Mouse (Mus musculus) embryonic facial prominence, embryonic 14.5 days (tissue): ENCODE results near the gene Gm2174. TPM values are rescaled to one million over a fixed set of nuclear protein-coding genes. Genes with fewer than 3 reads are reported as not detected.

ENCODE experiments used
- ATAC-seq: fragments of 200-750 bp; cut with Nextera tagmentation; 2 replicates; pipeline ENCODE4 v1.8.0; 2017; ENCODE audit warnings: low read depth, moderate number of reproducible peaks, moderate TSS enrichment
- DNase-seq: peaks from one replicate; pipeline ENCODE4 v3.0.0-alpha.2; 2015; ENCODE audit warnings: low spot score
- H3K27ac ChIP-seq: fragments of 300-500 bp; sonication (generic); replicated peaks from 2 replicates; pipeline ENCODE4 v1.5.1; 2014; ENCODE audit warnings: low read depth, mild to moderate bottlenecking, low read length, moderate library complexity
- H3K27me3 ChIP-seq: fragments of 300-500 bp; sonication (generic); replicated peaks from 2 replicates; pipeline ENCODE4 v1.6.1; 2014; ENCODE audit warnings: low read length; ENCODE audit not compliant: control insufficient read depth, insufficient read depth
- H3K36me3 ChIP-seq: fragments of 300-500 bp; sonication (generic); 2 replicates; pipeline ENCODE4 v1.6.1; 2014; ENCODE audit warnings: low read length, mixed read lengths; ENCODE audit not compliant: control insufficient read depth, insufficient read depth
- H3K4me1 ChIP-seq: fragments of 300-500 bp; sonication (generic); 2 replicates; pipeline ENCODE4 v1.6.1; 2014; ENCODE audit warnings: antibody characterized with exemption, low read length; ENCODE audit not compliant: control insufficient read depth, insufficient read depth
- H3K4me2 ChIP-seq: fragments of 300-500 bp; sonication (generic); 2 replicates; pipeline ENCODE4 v1.6.1; 2014; ENCODE audit warnings: low read depth, mild to moderate bottlenecking, low read length, moderate library complexity, mixed read lengths
- H3K4me3 ChIP-seq: fragments of 300-500 bp; sonication (generic); 2 replicates; pipeline ENCODE4 v1.5.1; 2014; ENCODE audit warnings: low read depth, mild to moderate bottlenecking, low read length
- H3K9ac ChIP-seq: fragments of 300-500 bp; sonication (generic); 2 replicates; pipeline ENCODE4 v1.6.1; 2014; ENCODE audit warnings: low read depth, mild to moderate bottlenecking, low read length, moderate library complexity, mixed read lengths
- H3K9me3 ChIP-seq: fragments of 300-500 bp; sonication (generic); 2 replicates; pipeline ENCODE4 v1.6.1; 2016; ENCODE audit warnings: low read length; ENCODE audit not compliant: control insufficient read depth
- WGBS: fragments of 180-500 bp; shearing (Covaris S2); extraction: QIAGEN DNeasy Blood & Tissue Kit; methylation state at CpG from one replicate; pipeline ENCODE4 v1.1.7; 2014; 5-methylcytosine and 5-hydroxymethylcytosine counted together
- polyA plus RNA-seq: library from polyadenylated mRNA; unstranded; fragments of >200 nt; fragmentation: Nextera tagmentation; extraction: Ambion mirVana; gene quantifications from 2 replicates; pipeline ENCODE4 v1.2.1, GENCODE M21; 2014

The Gm2174 gene
- polyA plus RNA-seq = 3.5 and 4.3 TPM in 2 replicates

- H3K27ac ChIP-seq = no peak within 1 kb of the TSS
- no peaks in the 10 kb centered on the region for H3K27me3 ChIP-seq
- H3K36me3 ChIP-seq = no peaks in the 10 kb centered on the region
- H3K9me3 ChIP-seq = no peaks in the 10 kb centered on the region
- H3K4me2 ChIP-seq = no peak within 1 kb of the TSS
- ATAC-seq (no peak), DNase-seq (no peak)
- no peak within 1 kb of the TSS for H3K4me3 ChIP-seq
- no peak within 1 kb of the TSS for H3K9ac ChIP-seq
- no peaks in the 10 kb centered on the region for H3K4me1 ChIP-seq
- WGBS = 67% methylated on average over 4 of the region's 4 CpGs
These were observed at the start of gene Gm2174 for GRCm38 (mm10) chrX:56447524-56448015. Gene Gm2174 (plus strand): TSS chrX:56447965.

DNA sequence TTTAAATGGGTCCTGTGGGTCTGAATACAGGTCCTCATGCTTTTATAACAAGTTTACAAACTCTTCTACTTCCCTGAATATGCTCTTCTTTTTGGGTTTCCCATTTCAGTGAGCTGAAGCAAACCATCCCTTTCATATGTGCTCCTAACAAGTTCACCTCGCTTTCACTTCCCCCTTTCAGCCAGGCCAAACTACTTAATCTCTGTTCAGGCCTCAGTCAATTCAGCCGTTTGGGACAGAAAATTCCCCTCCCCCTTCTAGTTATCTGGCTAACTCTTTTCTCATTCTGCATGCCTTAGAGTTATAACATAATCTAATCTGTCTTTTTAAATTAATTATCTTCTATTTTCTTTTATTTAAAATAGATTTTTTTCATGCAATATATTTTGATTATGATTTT is 43.1 kb upstream of the Gm2174 start:
- no peak overlapping the region for H3K4me2 ChIP-seq
- H3K27me3 ChIP-seq = no peaks in the 10 kb centered on the region
- no peaks in the 10 kb centered on the region for H3K9me3 ChIP-seq
- H3K36me3 ChIP-seq = no peaks in the 10 kb centered on the region
- DNase-seq = no peak
- 30% methylated on average over 2 of the region's 2 CpGs for WGBS
- no peak overlapping the region for H3K27ac ChIP-seq
- no peak overlapping the region for H3K4me3 ChIP-seq
- ATAC-seq = no peak
- H3K9ac ChIP-seq = no peak overlapping the region
- no peaks in the 10 kb centered on the region for H3K4me1 ChIP-seq

- no peaks in the 10 kb centered on the region for H3K4me1 ChIP-seq
- ATAC-seq (no peak), DNase-seq (no peak)
- H3K4me3 ChIP-seq = no peak overlapping the region
- 59% methylated on average over 1 of the region's 1 CpGs for WGBS
- H3K27me3 ChIP-seq = no peaks in the 10 kb centered on the region
- no peaks in the 10 kb centered on the region for H3K36me3 ChIP-seq
- no peak overlapping the region for H3K4me2 ChIP-seq
- no peaks in the 10 kb centered on the region for H3K9me3 ChIP-seq
- H3K27ac ChIP-seq = no peak overlapping the region
- no peak overlapping the region for H3K9ac ChIP-seq
These were observed 42.3 kb upstream of the Gm2174 start for GRCm38 (mm10) chrX:56405482-56405881.

DNA sequence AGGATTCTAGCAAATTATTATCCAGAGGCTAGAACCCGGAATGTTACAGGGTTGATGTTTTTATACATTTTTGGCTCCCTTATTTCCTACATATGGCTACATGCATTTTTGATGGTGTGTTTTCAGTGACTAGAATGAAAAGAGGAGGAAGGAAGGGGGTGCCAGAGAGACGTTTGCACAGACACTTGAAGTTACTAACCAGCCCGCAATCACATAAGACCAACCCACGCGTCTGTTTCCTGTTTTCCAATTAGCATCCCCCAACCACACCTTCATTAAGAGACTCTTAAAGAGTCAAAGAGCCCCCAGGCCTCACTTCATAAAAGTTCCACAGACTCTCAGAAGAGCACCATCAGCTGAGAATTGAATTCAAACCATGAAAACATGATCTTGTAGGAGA is 41.6 kb upstream of the Gm2174 start:
- WGBS = 63% methylated on average over 5 of the region's 5 CpGs
- ATAC-seq (no peak), DNase-seq (no peak)
- no peaks in the 10 kb centered on the region for H3K9me3 ChIP-seq
- no peak overlapping the region for H3K27ac ChIP-seq
- H3K4me1 ChIP-seq = no peaks in the 10 kb centered on the region
- no peak overlapping the region for H3K4me3 ChIP-seq
- H3K27me3 ChIP-seq = no peaks in the 10 kb centered on the region
- no peaks in the 10 kb centered on the region for H3K36me3 ChIP-seq
- H3K4me2 ChIP-seq = no peak overlapping the region
- H3K9ac ChIP-seq = no peak overlapping the region

GRCm38 (mm10) chrX:56416277-56416676 is 31.5 kb upstream of the Gm2174 start:
- no peaks in the 10 kb centered on the region for H3K9me3 ChIP-seq
- no peak overlapping the region for H3K9ac ChIP-seq
- H3K4me1 ChIP-seq = no peaks in the 10 kb centered on the region
- no peak overlapping the region for H3K4me2 ChIP-seq
- ATAC-seq (no peak), DNase-seq (no peak)
- H3K27ac ChIP-seq = no peak overlapping the region
- no peak overlapping the region for H3K4me3 ChIP-seq
- H3K27me3 ChIP-seq = no peaks in the 10 kb centered on the region
- no peaks in the 10 kb centered on the region for H3K36me3 ChIP-seq
- WGBS = 66% methylated on average over 3 of the region's 3 CpGs

DNA sequence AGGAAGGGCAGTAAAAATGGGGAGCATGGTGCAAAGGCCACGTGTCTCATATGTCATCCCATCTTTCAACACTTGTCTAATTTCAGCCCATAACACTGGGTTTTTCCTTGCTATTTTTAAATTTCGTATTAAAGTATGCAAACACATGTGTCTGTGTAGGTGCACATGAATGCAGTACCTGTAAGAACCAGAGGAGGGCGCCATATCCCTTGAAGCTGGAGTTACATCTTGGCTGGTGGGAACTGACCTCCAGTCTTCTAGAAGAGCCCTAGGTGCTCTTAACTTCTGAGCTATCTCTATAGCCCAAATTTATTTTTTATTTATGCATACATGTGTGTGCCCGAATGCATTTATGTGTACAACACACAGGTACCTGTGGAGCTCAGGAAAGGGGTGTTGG is 30.2 kb upstream of the Gm2174 start:
- Histone ChIP-seq H3K4me1 (no peaks in the 10 kb centered on the region), H3K36me3 (no peaks in the 10 kb centered on the region), H3K4me3 (no peak overlapping the region), H3K9ac (no peak overlapping the region), H3K27me3 (no peaks in the 10 kb centered on the region), H3K27ac (no peak overlapping the region), H3K9me3 (no peaks in the 10 kb centered on the region), H3K4me2 (no peak overlapping the region)
- ATAC-seq = no peak
- DNase-seq = no peak
- WGBS = 71% methylated on average over 4 of the region's 4 CpGs

- Histone ChIP-seq H3K36me3 (no peaks in the 10 kb centered on the region), H3K9me3 (peaks cover 4% of the 10 kb centered on the region; the same call in 1 of the 2 replicates), H3K4me3 (no peak overlapping the region), H3K27ac (no peak overlapping the region), H3K4me2 (no peak overlapping the region), H3K9ac (no peak overlapping the region), H3K4me1 (no peaks in the 10 kb centered on the region), H3K27me3 (no peaks in the 10 kb centered on the region)
- ATAC-seq (no peak), DNase-seq (no peak)
- 44% methylated on average over 2 of the region's 2 CpGs for whole genome bisulfite sequencing
These were observed 17.2 kb upstream of the Gm2174 start for GRCm38 (mm10) chrX:56430601-56431000.

DNA sequence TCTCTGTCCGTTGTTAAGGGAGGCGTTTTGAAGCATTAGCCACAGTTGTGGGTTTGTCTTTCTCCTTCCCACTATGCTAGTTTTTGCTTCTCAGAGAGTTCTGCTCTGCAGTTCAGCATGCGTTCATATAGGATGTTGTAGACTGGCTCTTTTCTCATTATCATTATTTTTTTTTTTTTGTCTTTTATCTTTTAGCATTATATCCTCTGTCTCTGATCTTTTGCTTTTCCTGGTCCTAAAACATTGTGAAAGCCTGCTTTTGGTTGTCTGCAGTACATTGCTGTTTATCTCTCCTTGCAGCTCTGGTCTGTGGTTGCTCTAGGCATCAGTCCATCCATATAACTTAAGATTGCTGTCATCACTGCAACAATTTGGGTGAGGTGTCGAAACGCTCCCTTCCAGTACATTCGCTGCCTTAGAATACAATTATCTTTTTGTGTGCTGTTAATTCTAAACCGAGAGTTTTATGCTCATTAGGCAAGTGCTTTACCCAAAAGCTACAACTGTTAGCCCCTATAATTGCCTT is 11.9 kb upstream of the Gm2174 start:
- Histone ChIP-seq H3K9me3 (peaks cover under 1% of the 10 kb centered on the region; the same call in 1 of the 2 replicates), H3K36me3 (no peaks in the 10 kb centered on the region), H3K4me3 (no peak overlapping the region), H3K4me1 (no peaks in the 10 kb centered on the region), H3K4me2 (no peak overlapping the region), H3K27me3 (no peaks in the 10 kb centered on the region), H3K9ac (no peak overlapping the region), H3K27ac (no peak overlapping the region)
- 49% methylated on average over 7 of the region's 7 CpGs for WGBS
- DNase-seq (no peak), ATAC-seq (no peak)
